Mouse (Mus musculus) cortical plate, adult 2 months (tissue): Measurements from ENCODE around the gene Hsf2bp.

Source experiments
- CTCF ChIP-seq: fragments of 200-500 bp; IDR thresholded peaks from 2 replicates; pipeline ENCODE4 v1.5.1; 2011; ENCODE audit warnings: mild to moderate bottlenecking, control low read depth, low read length; ENCODE audit not compliant: insufficient read depth; ENCODE audit errors: extremely low read depth
- POLR2A ChIP-seq: fragments of 200-500 bp; IDR thresholded peaks from 2 replicates; pipeline ENCODE4 v1.6.1; 2011; ENCODE audit warnings: mild to moderate bottlenecking, low read length, control low read depth; ENCODE audit not compliant: insufficient read depth; ENCODE audit errors: extremely low read depth

- TF ChIP-seq POLR2A (no peak), CTCF (no peak)
Measured at GRCm38 (mm10) chr17:31998351-31998750, 37.8 kb downstream of the Hsf2bp start.
